In the genomic region with DNA sequence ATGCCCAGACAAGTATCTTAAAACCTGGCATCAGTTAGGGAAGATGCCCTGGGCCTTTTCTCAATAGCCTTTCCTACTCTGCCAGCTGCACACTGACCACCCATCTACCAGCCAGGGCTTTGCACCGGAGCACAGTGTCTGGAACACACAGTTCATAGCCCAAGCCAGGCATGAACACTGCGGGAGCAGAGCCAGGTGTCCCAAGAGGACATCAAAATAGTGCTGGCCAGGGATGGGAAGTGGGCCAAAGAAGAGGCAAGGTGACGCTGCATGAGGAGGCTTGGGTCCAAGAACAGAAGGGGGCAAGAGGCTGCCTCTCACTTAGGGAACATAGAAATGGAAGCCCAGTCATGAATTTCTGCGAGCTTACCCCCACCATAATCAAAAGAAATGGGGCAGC, we compare ENCODE assay signal across 15 mouse cellular contexts. TPM values are rescaled to one million over a fixed set of nuclear protein-coding genes. Genes with fewer than 3 reads are reported as not detected.
DNase-seq lines count a peak whose midpoint lies in the region; ATAC-seq lines count a peak whose summit lies in the region.
"Had no signal": no experiment of that assay in that cellular context is flagged by ENCODE, and none has a peak within 500 bp of the region (broad histone marks: within the 10 kb centered on the region; RNA-seq: fewer than 3 reads in every experiment).

No protein-coding gene starts in this region.

- intact Hi-C loops in heart, postnatal 36 days (cut with DNase I), result no loop called here

- H3K4me3 ChIP-seq in heart, embryonic 11.5 days (ENCODE audit: low read depth, low read length), result no peak overlapping the region
- H3K4me3 ChIP-seq: heart, embryonic 13.5 days; liver, embryonic 15.5 days; midbrain, embryonic 12.5 days had no signal

- 84% methylated on average over 4 of the region's 4 CpGs for WGBS in heart, embryonic 11.5 days (ENCODE audit: insufficient replicate concordance)

- H3K9ac ChIP-seq in heart, embryonic 11.5 days (ENCODE audit: low read depth, low read length), result no peak overlapping the region
- H3K9ac ChIP-seq: forebrain, postnatal 0 days; heart, embryonic 13.5 days; liver, embryonic 15.5 days; midbrain, embryonic 12.5 days had no signal

- no peaks in the 10 kb centered on the region for H3K9me3 ChIP-seq in heart, embryonic 11.5 days (replicated peaks; ENCODE audit: control insufficient read depth, low read length)
- H3K9me3 ChIP-seq: heart, embryonic 13.5 days; liver, embryonic 15.5 days; midbrain, embryonic 12.5 days had no signal

- peaks cover 22% of the 10 kb centered on the region for H3K4me1 ChIP-seq in heart, embryonic 11.5 days (ENCODE audit: control insufficient read depth, insufficient read depth, low read length)
- H3K4me1 ChIP-seq: liver, embryonic 15.5 days had no signal

- H3K27ac ChIP-seq in heart, embryonic 11.5 days (ENCODE audit: low read depth, low read length), result no peak overlapping the region
- H3K27ac ChIP-seq: heart, embryonic 13.5 days; liver, embryonic 15.5 days had no signal

- peaks cover 6% of the 10 kb centered on the region for H3K27me3 ChIP-seq in heart, embryonic 11.5 days (ENCODE audit: control insufficient read depth, insufficient read depth, low read length)

- H3K36me3 ChIP-seq in heart, embryonic 11.5 days (ENCODE audit: control insufficient read depth, insufficient read depth, low read length), result no peaks in the 10 kb centered on the region
- H3K36me3 ChIP-seq: heart, embryonic 13.5 days; liver, embryonic 15.5 days; midbrain, embryonic 12.5 days had no signal

- H3K4me2 ChIP-seq in heart, embryonic 11.5 days, result no peak overlapping the region
- H3K4me2 ChIP-seq: heart, embryonic 13.5 days; liver, embryonic 15.5 days; midbrain, embryonic 12.5 days had no signal

- no peak for ATAC-seq in heart, embryonic 11.5 days (replicated peaks; ENCODE audit: insufficient number of reproducible peaks, low FRiP score, low TSS enrichment)
- ATAC-seq: forebrain, postnatal 0 days had no signal

- peak; percentile 38 for DNase-seq in adrenal gland, adult 8-10 months
- no peak for DNase-seq in adrenal gland, postnatal 4 days (ENCODE audit: low spot score in 2 of 2)
- peak; percentile 98 for DNase-seq in heart, adult 11 months
- peak; percentile 73 for DNase-seq in kidney, adult 9 months
- DNase-seq in kidney, postnatal 4 days, result no peak
- peak; percentile 68 to 70 for DNase-seq in heart, postnatal 36 days
- no peak for DNase-seq in frontal cortex, postnatal 14 days (ENCODE audit: low spot score in 2 of 2)
- DNase-seq: forebrain, postnatal 0 days; layer of hippocampus, adult 9-11 months; right cerebral cortex, postnatal 25 days; thymus, adult 18-20 months had no signal

RNA-seq across cellular contexts. Expression of gene Tns1, which starts 18.6 kb away (rescaled TPM):
- total RNA-seq in adrenal gland, adult 8-10 months (2022), result 100 to 1,000 TPM; 461 to 578 (median 489) TPM
- total RNA-seq in adrenal gland, postnatal 4 days (2021), result 100 to 1,000 TPM; 252 to 275 TPM
- polyA plus RNA-seq in heart, embryonic 11.5 days (2014; fragmentation: Nextera tagmentation; extraction: Ambion mirVana), result 71.9 and 75.6 TPM in 2 replicates
- 100 to 1,000 TPM; 672 to 786 TPM for total RNA-seq in heart, postnatal 36 days (2021)

RNA-seq across cellular contexts. Expression of gene Rufy4, which starts 19.7 kb away (rescaled TPM):
- total RNA-seq in adrenal gland, adult 8-10 months (2022), result 1 to 10 TPM; 1.3 to 4.4 (median 2.8) TPM
- total RNA-seq in adrenal gland, postnatal 4 days (2021), result 1 to 10 TPM; 3.9 to 4.0 TPM
- 0.21 and 0.39 TPM in 2 replicates for polyA plus RNA-seq in heart, embryonic 11.5 days (2014; fragmentation: Nextera tagmentation; extraction: Ambion mirVana)
- total RNA-seq in heart, postnatal 36 days (2021), result 1 to 10 TPM in 1 of 2 experiments, under 1 TPM in 1; 0.69 to 1.2 TPM
- total RNA-seq: forebrain, postnatal 0 days had no signal
- polyA plus RNA-seq: liver, embryonic 15.5 days had no signal

RNA-seq across cellular contexts. Expression of gene Cxcr2, which starts 48.1 kb away (rescaled TPM):
- total RNA-seq in adrenal gland, adult 8-10 months (2022), result under 1 TPM in 1 of 4 experiments, not detected in 3; 0.10 TPM
- total RNA-seq in adrenal gland, postnatal 4 days (2021), result under 1 TPM; 0.45 to 0.68 TPM
- polyA plus RNA-seq in heart, embryonic 11.5 days (2014; fragmentation: Nextera tagmentation; extraction: Ambion mirVana), result 0.07 TPM in 1 of 2 replicates, not detected in the other
- total RNA-seq in heart, postnatal 36 days (2021), result under 1 TPM; 0.16 to 0.17 TPM
- polyA plus RNA-seq: heart, embryonic 13.5 days had no signal

Comparison
In these comparisons a context has a peak if more than half of its experiments do, and no peak if none do; other contexts are left out.
1. DNase-seq: peak in adrenal gland, adult 8-10 months (single experiment), heart, adult 11 months (single experiment), kidney, adult 9 months (single experiment) and heart, postnatal 36 days (2 of 2); none in adrenal gland, postnatal 4 days (0 of 2), kidney, postnatal 4 days (0 of 2) and frontal cortex, postnatal 14 days (0 of 2).